Mouse (Mus musculus): ENCODE results near the gene Psip1. TPM values are rescaled to one million over a fixed set of nuclear protein-coding genes. Genes with fewer than 3 reads are reported as not detected.

Psip1 gene
- polyA plus RNA-seq (2014; fragmentation: Illumina TruSeq; extraction: RNeasy Lipid Tissue Mini Kit (QIAGEN cat#74804); ENCODE audit: low read depth, low replicate concordance), result 248 TPM

DNA sequence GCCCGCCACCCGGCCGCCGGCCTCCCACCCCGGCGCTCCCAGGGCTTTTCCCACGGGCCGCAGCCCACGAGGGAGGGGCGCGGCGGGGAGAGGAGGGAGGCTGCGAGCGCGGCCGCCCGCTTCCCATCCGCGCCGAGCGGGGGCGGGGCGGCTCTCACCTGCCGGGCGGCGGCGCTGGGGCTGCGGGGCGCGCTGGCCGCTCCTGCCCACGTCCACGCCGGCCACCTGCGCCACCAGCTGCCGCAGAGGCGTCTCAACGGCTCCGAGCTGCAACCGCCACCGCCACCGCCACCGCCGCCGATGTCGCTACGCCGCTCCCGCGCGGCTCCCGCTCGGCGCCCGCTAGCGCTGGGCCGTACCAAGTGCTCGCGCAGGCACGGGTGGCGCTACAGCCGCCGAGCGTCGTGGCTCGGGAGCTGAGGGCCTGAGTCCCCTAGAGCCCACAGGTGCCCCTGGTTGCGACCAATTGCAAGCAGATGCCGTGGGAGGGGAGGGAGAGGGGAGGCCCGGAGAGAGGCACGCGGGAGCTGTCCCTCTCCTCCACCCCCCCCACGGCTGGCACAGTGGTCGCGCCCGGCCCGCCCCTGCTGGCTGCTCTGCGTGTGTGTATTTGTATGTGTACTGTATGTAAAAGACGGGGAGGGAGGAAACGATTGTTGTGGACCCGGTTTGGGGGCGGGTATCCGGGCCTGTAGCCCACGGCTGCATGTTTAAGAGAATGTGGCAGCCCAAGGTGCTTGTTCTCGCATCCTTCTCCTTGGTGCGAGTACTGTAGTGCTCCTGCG lies at the start of gene Psip1:
Psip1 (minus strand) TSS at position 343 of the 785 bp plus-strand sequence.

DNA sequence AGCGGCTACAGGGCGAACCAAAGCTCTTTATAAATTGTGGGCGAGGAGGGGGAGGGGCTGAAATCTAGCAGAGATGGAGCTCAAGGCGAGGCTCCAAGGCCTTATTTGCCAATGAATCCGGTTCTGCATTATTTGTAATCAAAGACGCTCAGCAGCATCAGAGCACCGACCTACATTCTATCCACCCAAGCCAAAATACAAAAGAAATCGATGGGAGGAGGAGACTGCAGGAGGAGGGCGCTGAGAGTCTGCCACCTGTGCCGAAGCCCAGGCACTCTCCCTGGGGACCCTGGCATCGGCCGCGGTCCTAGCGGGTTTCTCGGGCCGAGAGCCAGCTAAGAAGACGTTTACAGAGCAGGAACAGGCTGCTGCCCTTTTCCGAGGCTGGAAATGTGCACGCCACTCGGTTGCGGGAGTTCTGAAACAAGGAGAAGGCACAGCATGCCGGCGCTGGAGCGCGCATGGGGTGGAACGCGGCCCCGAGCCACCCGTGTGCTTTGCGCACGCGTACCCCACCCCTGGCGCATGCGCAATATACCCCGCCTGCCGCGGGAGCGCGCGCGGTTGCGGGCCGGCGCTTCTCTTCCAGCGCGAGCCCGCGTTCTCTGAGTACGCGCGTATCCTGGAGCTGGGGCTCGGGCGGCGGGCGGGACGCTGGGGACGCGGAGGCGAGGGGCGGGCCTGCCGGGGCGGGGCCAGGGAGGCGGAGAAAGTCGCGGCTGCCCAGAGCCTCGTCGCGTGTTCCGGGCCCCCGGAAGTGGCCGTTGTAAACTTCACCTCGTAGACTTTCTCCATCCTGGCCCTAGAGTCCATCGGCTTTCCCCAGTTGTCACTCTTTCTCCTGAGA lies 38.8 kb upstream of the Psip1 start, which contains the start of gene Ccdc171:
Ccdc171 (plus strand) TSS at position 703 of the 847 bp plus-strand sequence.

DNA sequence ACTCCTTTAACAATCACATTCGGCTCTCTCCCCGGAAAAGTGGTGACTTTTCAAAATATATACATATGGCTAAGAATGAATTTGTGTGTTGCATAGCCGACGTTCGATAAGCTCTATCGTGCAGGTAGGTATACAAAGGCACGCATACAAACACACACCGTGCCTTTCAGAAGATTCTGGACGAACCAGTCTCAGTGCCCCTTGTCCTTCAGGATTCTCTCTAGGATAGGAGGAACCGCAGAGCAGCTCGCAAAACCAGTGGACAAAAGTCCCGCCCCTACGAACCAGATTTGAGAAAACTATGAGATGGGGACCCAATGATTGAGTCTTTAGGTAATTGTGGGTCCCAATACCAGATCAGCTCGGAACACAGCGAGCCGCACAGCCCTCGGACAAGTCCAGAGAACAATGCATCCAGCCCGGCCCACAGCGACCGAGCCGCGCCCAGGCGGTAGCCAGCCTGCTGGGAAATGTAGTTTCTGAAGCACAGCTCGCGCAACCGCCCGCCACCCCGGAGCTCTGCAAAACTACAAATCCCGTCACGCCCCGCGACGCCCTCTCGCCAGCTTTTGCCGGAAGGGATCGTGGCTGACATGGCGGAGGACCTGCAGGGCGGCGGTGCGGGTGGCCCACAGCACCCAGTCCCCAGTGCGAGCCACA lies 69.0 kb downstream of the Psip1 start, which contains the start of gene Snapc3:
Snapc3 (plus strand) TSS at position 565 of the 660 bp plus-strand sequence.

Other genes starting within 250 kb of the Psip1 start
- gene Ttc39b, start 162.2 kb downstream of the Psip1 start, polyA plus RNA-seq (2014; fragmentation: Illumina TruSeq; extraction: RNeasy Lipid Tissue Mini Kit (QIAGEN cat#74804); ENCODE audit: low read depth, low replicate concordance), result 25.1 TPM
- gene Snapc3, start 68.7 kb downstream of the Psip1 start, polyA plus RNA-seq (2014; fragmentation: Illumina TruSeq; extraction: RNeasy Lipid Tissue Mini Kit (QIAGEN cat#74804); ENCODE audit: low read depth, low replicate concordance), result 31.9 TPM
- gene Ccdc171, start 39.1 kb upstream of the Psip1 start, polyA plus RNA-seq (2014; fragmentation: Illumina TruSeq; extraction: RNeasy Lipid Tissue Mini Kit (QIAGEN cat#74804); ENCODE audit: low read depth, low replicate concordance), result 3.4 TPM

All from adrenal gland, adult 10 weeks (tissue).